Comparison of ENCODE assay signal across 8 mouse cellular contexts in the genomic region with DNA sequence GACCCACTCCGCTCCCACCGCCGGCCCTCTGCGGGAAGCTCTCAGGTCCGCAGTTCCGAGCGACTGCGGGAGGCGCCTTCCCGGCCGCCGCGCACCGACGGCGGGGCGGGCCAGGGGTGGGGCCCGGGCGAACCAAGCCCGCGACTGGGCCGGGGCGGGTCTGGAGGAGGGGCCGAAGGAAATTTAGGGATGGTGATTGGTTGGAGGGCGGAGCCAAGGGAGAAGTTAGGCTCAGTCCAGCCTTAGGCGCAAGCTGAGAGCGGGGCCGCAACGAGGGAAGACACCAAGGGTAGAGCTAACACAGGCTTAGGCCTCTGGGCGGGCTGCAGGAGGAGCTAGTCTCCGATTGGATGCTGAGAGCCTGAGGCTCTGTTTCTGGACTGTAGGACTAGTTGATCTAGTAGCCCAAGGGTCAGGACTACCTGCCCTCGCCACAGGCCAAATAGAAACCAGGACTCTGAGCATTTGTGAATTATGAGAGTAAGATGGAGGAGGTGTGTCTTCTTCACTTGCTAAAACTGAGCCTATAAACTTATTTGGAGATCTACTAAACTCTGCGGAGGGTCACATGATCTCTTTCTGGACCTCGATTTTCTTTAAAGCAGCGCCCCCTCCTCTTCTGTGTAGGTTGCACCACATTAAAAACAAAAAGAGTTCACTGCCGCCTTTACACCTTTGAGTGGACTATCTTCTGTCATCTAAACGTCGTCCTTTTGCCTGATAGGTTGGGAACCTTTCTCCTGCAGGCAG. TPM values are rescaled to one million over a fixed set of nuclear protein-coding genes. Genes with fewer than 3 reads are reported as not detected.
DNase-seq lines count a peak whose midpoint lies in the region; ATAC-seq and TF ChIP-seq lines count a peak whose summit lies in the region.

A gene (minus strand): TSS at position 89 of the 750 bp plus-strand sequence.

- DNase-seq in MEL-GATA-1-ER (ENCODE audit: extremely low read depth, low read depth), result peak; percentile 96
- peak; percentile 95 for DNase-seq in cerebellum, adult 9-10 months
- peak; percentile 97 for DNase-seq in hindbrain, embryonic 10.5 days (ENCODE audit: low spot score)
- peak; percentile 96 for DNase-seq in layer of hippocampus, adult 9-11 months
- peak; percentile 99 for DNase-seq in lung, postnatal 0 days (ENCODE audit: low spot score)
- DNase-seq in ovary, postnatal 14 days (ENCODE audit: low spot score), result peak; percentile 95
- peak; percentile 98 for DNase-seq in thymus, postnatal 25 days

- peak within 1 kb of the TSS; percentile 90 for H3K4me2 ChIP-seq in lung, postnatal 0 days (replicated peaks; ENCODE audit: low read depth, low read length)

- peak; percentile 33; the same call in 1 of the 2 replicates for TF ChIP-seq CTCF in lung, postnatal 0 days (IDR thresholded peaks at IDR 0.05)

- peak within 1 kb of the TSS; percentile 87 for H3K4me3 ChIP-seq in hindbrain, embryonic 10.5 days
- peak within 1 kb of the TSS; percentile 90 for H3K4me3 ChIP-seq in lung, postnatal 0 days (ENCODE audit: low read depth, low read length)

- H3K4me1 ChIP-seq in hindbrain, embryonic 10.5 days (replicated peaks), result peaks cover 87% of the 10 kb centered on the region
- peaks cover 22% of the 10 kb centered on the region for H3K4me1 ChIP-seq in lung, postnatal 0 days (ENCODE audit: insufficient read depth, low read depth, low read length)

- WGBS in hindbrain, embryonic 10.5 days, result 2% methylated on average over 38 of the region's 38 CpGs
- 3% methylated on average over 37 of the region's 38 CpGs for WGBS in lung, postnatal 0 days

- TF ChIP-seq EP300 in lung, postnatal 0 days (IDR thresholded peaks at IDR 0.05), result no peak

- no peaks in the 10 kb centered on the region for H3K9me3 ChIP-seq in hindbrain, embryonic 10.5 days
- H3K9me3 ChIP-seq in lung, postnatal 0 days (ENCODE audit: low read length), result no peaks in the 10 kb centered on the region

- ATAC-seq in frontal cortex, adult (ENCODE audit: low TSS enrichment), result peak; percentile 86
- ATAC-seq in lung, postnatal 0 days, result peak; percentile 95

- peak within 1 kb of the TSS; percentile 96 for H3K9ac ChIP-seq in lung, postnatal 0 days (replicated peaks; ENCODE audit: low read depth)

- H3K27ac ChIP-seq in hindbrain, embryonic 10.5 days, result peak within 1 kb of the TSS; percentile 99
- H3K27ac ChIP-seq in lung, postnatal 0 days (ENCODE audit: low read length), result peak within 1 kb of the TSS; percentile 90

- peaks cover 16% of the 10 kb centered on the region for H3K36me3 ChIP-seq in hindbrain, embryonic 10.5 days
- no peaks in the 10 kb centered on the region for H3K36me3 ChIP-seq in lung, postnatal 0 days (ENCODE audit: insufficient read depth, low read length)

- no peaks in the 10 kb centered on the region for H3K27me3 ChIP-seq in hindbrain, embryonic 10.5 days (ENCODE audit: insufficient read depth, poor library complexity, severe bottlenecking)
- H3K27me3 ChIP-seq in lung, postnatal 0 days (replicated peaks; ENCODE audit: insufficient read depth, low read length), result no peaks in the 10 kb centered on the region

RNA-seq across cellular contexts. Expression of the gene that starts here (rescaled TPM):
- polyA plus RNA-seq in hindbrain, embryonic 10.5 days (2016; fragmentation: Nextera tagmentation; extraction: Ambion mirVana), result 554 and 640 TPM in 2 replicates
- 414 and 417 TPM in 2 replicates for polyA plus RNA-seq in lung, postnatal 0 days (2015; fragmentation: Nextera tagmentation; extraction: Ambion mirVana)

Comparison
In these comparisons a context has a peak if more than half of its experiments do, and no peak if none do; other contexts are left out.
1. Peak in every context shown above with its lines: DNase-seq, ATAC-seq, H3K4me3 ChIP-seq and H3K27ac ChIP-seq.